Mouse (Mus musculus): Measurements from ENCODE around the gene Rims4. TPM values are rescaled to one million over a fixed set of nuclear protein-coding genes. Genes with fewer than 3 reads are reported as not detected.
A peak's percentile ranks its signal among the peaks of the same experiment; 100 is the strongest.

The Rims4 gene
- polyA plus RNA-seq, 1 experiment from 2014 or later: 1.7 TPM

DNA sequence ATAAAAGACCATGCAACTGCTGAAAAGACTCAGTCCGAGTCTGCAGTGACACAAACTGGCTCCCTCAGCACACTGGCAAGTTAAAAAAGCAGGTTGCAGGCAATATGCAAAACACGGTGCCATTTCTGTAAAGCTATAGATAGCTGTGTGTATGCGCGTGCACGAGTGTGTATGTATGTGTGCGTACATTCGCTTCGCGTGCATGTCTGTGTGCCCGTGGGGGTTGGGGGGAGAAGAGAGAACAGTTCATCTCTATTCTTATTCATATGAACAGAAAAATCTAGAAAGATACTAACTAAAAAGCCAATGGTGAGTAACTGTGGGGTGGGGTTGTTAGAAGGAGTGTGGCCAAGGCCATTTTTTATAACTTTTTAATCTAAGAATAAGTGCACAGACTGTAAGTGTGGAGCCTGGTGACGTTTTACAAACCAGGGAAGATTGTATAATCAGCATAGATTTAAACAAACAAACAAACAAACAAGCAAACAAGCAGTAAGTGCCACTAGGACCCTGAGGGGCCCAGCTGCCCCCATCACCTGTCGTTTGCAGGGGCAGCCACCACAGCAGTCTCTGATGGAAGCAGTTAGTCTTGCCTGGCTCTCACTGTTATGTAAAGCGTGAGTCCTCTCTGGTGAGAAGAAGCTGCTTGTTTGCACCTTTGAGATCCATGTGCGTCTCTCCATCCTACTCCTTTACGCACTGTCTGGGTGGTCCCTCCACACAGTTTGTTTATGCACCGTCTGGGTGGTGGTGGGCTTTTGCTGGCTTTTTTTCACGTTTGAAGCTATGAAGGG, 35.4 kb downstream of the Rims4 start:
- ATAC-seq (no peak), DNase-seq (ENCODE audit: low spot score) (no peak)
- H3K9me3 ChIP-seq (replicated peaks; ENCODE audit: control insufficient read depth, low read length): no peaks in the 10 kb centered on the region
- H3K27ac ChIP-seq (ENCODE audit: low read depth, low read length): no peak overlapping the region
- H3K4me3 ChIP-seq (ENCODE audit: low read depth, low read length): no peak overlapping the region
- H3K36me3 ChIP-seq (ENCODE audit: control insufficient read depth, insufficient read depth, low read length): no peaks in the 10 kb centered on the region
- no peak overlapping the region for H3K9ac ChIP-seq (ENCODE audit: low read length)
- WGBS: 73% methylated on average over 17 of the region's 17 CpGs
- no peaks in the 10 kb centered on the region for H3K27me3 ChIP-seq (replicated peaks; ENCODE audit: control insufficient read depth, insufficient read depth, low read length)
- no peaks in the 10 kb centered on the region for H3K4me1 ChIP-seq (ENCODE audit: control insufficient read depth, insufficient read depth, low read length)
- H3K4me2 ChIP-seq (ENCODE audit: low read length): no peak overlapping the region

DNA sequence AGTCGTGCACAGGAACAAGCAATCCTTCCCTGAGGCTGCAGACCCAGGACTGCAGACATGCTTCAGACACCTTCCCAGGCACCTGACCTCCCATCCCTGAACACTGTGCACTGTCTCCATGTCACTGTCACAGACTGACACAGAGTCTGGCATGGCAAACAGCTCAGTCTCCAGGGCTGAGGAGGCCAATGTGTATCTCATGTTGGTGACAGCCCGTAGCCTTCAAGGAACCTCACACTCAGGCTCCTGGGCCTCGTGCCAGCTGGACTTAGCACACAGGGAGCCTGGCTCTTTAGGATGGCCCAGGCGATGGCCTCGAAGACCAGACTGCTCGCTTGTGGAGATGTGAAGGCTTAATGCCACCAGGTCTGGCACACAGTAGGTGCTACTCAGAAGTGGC, 37.6 kb downstream of the Rims4 start:
- ATAC-seq: no peak
- Histone ChIP-seq H3K4me2 (ENCODE audit: low read length) (no peak overlapping the region), H3K9me3 (replicated peaks; ENCODE audit: control insufficient read depth, low read length) (no peaks in the 10 kb centered on the region), H3K27ac (ENCODE audit: low read depth, low read length) (no peak overlapping the region), H3K27me3 (replicated peaks; ENCODE audit: control insufficient read depth, insufficient read depth, low read length) (no peaks in the 10 kb centered on the region), H3K36me3 (ENCODE audit: control insufficient read depth, insufficient read depth, low read length) (no peaks in the 10 kb centered on the region), H3K4me3 (ENCODE audit: low read depth, low read length) (no peak overlapping the region), H3K4me1 (ENCODE audit: control insufficient read depth, insufficient read depth, low read length) (peaks cover 3% of the 10 kb centered on the region; the same call in 1 of the 2 replicates), H3K9ac (ENCODE audit: low read length) (no peak overlapping the region)
- no peak for DNase-seq (ENCODE audit: low spot score)
- WGBS: 83% methylated on average over 6 of the region's 6 CpGs

DNA sequence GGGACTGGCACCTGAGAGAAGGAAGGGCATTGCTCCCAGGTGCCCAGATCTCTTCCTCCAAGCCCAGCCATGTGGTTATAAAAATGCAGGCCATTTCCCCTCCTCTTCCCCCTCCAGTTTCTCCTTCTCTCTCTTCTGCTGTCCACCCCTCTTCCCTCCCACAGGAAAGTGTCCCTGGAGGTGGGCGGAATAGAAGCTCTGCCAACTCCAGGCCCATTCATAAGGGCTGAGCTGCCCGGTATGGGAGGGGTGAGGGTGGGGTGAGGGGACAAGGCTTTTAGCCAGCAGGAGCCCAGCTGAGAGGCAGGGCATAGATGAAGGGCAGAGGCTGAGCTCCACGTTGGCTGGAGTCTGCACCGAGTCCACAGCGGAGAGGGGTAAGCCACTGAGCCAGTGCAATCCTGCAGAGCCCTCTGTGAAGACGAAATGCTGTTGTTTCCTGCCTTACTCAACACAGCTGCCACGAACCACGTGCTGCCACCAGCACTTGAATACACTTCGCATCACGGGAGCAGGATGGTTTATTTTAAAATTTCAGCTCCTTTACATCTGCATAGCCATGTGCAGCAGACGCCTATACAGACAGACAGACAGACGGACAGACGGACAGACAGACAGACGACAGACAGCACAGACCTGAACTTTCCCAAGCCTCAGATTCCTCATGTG, 41.5 kb downstream of the Rims4 start:
- Histone ChIP-seq H3K27ac (ENCODE audit: low read depth, low read length) (no peak overlapping the region), H3K9me3 (replicated peaks; ENCODE audit: control insufficient read depth, low read length) (no peaks in the 10 kb centered on the region), H3K4me1 (ENCODE audit: control insufficient read depth, insufficient read depth, low read length) (peaks cover 15% of the 10 kb centered on the region), H3K4me2 (ENCODE audit: low read length) (no peak overlapping the region), H3K9ac (ENCODE audit: low read length) (no peak overlapping the region), H3K4me3 (ENCODE audit: low read depth, low read length) (no peak overlapping the region), H3K36me3 (ENCODE audit: control insufficient read depth, insufficient read depth, low read length) (no peaks in the 10 kb centered on the region), H3K27me3 (replicated peaks; ENCODE audit: control insufficient read depth, insufficient read depth, low read length) (no peaks in the 10 kb centered on the region)
- ATAC-seq: no peak
- WGBS: 65% methylated on average over 14 of the region's 14 CpGs
- DNase-seq (ENCODE audit: low spot score): no peak

DNA sequence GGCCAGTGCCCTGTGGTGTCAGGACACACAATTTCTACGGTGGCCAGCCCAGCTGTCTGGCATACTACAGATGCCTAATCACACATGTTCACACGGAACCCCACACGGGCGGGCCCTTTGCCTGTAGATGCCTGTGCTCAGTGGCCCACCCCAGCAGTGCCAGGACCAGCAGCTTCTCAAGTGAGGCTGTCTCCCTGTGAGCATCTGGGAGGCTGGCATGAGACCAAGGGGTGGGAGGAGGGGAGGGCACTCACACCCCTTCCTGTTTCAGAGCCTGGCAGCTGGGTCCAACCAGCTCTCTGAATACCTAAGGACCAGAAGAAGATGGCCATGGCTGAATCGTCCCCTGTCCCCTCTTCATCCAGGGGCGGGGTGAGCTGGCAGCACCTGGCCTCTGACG, 43.0 kb downstream of the Rims4 start:
- H3K27me3 ChIP-seq (replicated peaks; ENCODE audit: control insufficient read depth, insufficient read depth, low read length): no peaks in the 10 kb centered on the region
- ATAC-seq (peak; percentile 84), DNase-seq (ENCODE audit: low spot score) (peak; percentile 75)
- peaks cover 15% of the 10 kb centered on the region for H3K4me1 ChIP-seq (ENCODE audit: control insufficient read depth, insufficient read depth, low read length)
- no peak overlapping the region for H3K9ac ChIP-seq (ENCODE audit: low read length)
- no peaks in the 10 kb centered on the region for H3K9me3 ChIP-seq (replicated peaks; ENCODE audit: control insufficient read depth, low read length)
- H3K36me3 ChIP-seq (ENCODE audit: control insufficient read depth, insufficient read depth, low read length): no peaks in the 10 kb centered on the region
- H3K27ac ChIP-seq (ENCODE audit: low read depth, low read length): no peak overlapping the region
- H3K4me3 ChIP-seq (ENCODE audit: low read depth, low read length): no peak overlapping the region
- WGBS: 57% methylated on average over 7 of the region's 7 CpGs
- H3K4me2 ChIP-seq (ENCODE audit: low read length): no peak overlapping the region

DNA sequence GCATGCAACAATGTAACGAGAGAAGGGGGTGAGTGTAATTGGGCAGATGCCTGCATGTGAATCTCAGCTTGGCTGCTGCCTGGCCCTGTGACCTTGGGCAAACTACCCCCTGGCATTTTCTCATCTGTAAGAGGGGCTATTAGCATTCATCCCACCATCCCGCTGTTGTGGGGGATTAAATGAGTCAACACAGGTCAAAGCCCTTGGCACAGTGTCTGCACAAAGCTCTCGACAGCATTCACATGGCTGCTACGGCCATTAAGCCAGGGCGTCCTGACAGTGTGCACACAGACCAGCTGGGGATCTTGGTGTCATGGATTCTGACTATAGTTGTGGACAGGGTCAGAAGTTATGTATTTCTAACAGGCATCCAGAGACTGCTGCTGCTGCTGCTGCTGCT, 43.6 kb downstream of the Rims4 start:
- 0 out of 2 replicates have a peak, but pooled peaks have one; percentile 30 for ATAC-seq
- Histone ChIP-seq H3K27ac (ENCODE audit: low read depth, low read length) (no peak overlapping the region), H3K4me1 (ENCODE audit: control insufficient read depth, insufficient read depth, low read length) (peaks cover 15% of the 10 kb centered on the region), H3K4me3 (ENCODE audit: low read depth, low read length) (no peak overlapping the region), H3K36me3 (ENCODE audit: control insufficient read depth, insufficient read depth, low read length) (no peaks in the 10 kb centered on the region), H3K4me2 (ENCODE audit: low read length) (no peak overlapping the region), H3K9me3 (replicated peaks; ENCODE audit: control insufficient read depth, low read length) (no peaks in the 10 kb centered on the region), H3K9ac (ENCODE audit: low read length) (no peak overlapping the region), H3K27me3 (replicated peaks; ENCODE audit: control insufficient read depth, insufficient read depth, low read length) (0 out of 2 replicates have a peak, but pooled peaks cover 3% of the 10 kb centered on the region)
- WGBS: 24% methylated on average over 5 of the region's 5 CpGs
- DNase-seq (ENCODE audit: low spot score): peak; percentile 37

DNA sequence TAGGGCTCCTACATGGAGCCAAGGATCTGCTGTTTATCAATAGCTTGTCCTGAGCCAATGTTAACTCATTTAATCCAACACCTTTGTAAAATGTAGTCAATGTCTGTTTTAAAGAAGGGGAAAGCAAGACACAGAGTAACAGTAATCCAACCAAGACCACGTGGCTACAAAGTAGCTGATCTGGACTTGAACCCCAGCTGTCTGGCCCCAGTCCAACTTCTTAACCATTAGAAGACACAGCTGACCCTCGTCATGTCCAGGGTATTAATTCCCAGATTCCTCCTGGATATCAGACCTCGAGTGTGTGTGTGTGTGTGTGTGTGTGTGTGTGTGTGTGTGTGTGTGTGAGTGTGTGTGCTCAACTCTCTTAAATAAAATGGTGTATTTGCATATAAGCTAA, 46.6 kb downstream of the Rims4 start:
- DNase-seq (ENCODE audit: low spot score): no peak
- no peak overlapping the region for H3K4me2 ChIP-seq (ENCODE audit: low read length)
- H3K27me3 ChIP-seq (replicated peaks; ENCODE audit: control insufficient read depth, insufficient read depth, low read length): 0 out of 2 replicates have a peak, but pooled peaks cover 3% of the 10 kb centered on the region
- 60% methylated on average over 3 of the region's 3 CpGs for WGBS
- H3K4me3 ChIP-seq (ENCODE audit: low read depth, low read length): no peak overlapping the region
- H3K27ac ChIP-seq (ENCODE audit: low read depth, low read length): no peak overlapping the region
- H3K36me3 ChIP-seq (ENCODE audit: control insufficient read depth, insufficient read depth, low read length): no peaks in the 10 kb centered on the region
- peaks cover 15% of the 10 kb centered on the region for H3K4me1 ChIP-seq (ENCODE audit: control insufficient read depth, insufficient read depth, low read length)
- no peaks in the 10 kb centered on the region for H3K9me3 ChIP-seq (replicated peaks; ENCODE audit: control insufficient read depth, low read length)
- no peak overlapping the region for H3K9ac ChIP-seq (ENCODE audit: low read length)
- ATAC-seq: no peak

DNA sequence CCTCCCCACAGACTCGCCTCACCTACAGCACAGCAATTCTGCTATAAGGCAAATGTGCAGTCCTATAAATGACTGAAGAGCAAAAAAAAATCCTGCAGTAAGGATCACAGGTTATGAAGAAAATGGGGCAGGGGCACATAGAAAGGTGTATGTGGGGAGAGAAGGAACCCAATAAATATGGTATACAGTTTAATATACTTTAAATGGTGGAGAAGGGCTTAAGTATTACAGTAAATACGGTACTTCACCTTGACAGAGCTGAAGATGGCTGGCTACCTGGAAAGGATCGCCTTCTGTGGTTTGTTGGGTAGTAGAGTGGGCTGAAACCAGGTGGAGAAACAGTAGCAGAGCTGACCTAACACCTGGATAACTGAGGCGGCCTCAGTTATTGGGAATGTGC, 47.2 kb downstream of the Rims4 start:
- ATAC-seq: no peak
- no peak for DNase-seq (ENCODE audit: low spot score)
- Histone ChIP-seq H3K9ac (ENCODE audit: low read length) (no peak overlapping the region), H3K4me2 (ENCODE audit: low read length) (no peak overlapping the region), H3K4me3 (ENCODE audit: low read depth, low read length) (no peak overlapping the region), H3K4me1 (ENCODE audit: control insufficient read depth, insufficient read depth, low read length) (peaks cover 14% of the 10 kb centered on the region), H3K27me3 (replicated peaks; ENCODE audit: control insufficient read depth, insufficient read depth, low read length) (0 out of 2 replicates have a peak, but pooled peaks cover 3% of the 10 kb centered on the region), H3K27ac (ENCODE audit: low read depth, low read length) (no peak overlapping the region), H3K9me3 (replicated peaks; ENCODE audit: control insufficient read depth, low read length) (no peaks in the 10 kb centered on the region), H3K36me3 (ENCODE audit: control insufficient read depth, insufficient read depth, low read length) (no peaks in the 10 kb centered on the region)
- WGBS: 76% methylated on average over 4 of the region's 4 CpGs

DNA sequence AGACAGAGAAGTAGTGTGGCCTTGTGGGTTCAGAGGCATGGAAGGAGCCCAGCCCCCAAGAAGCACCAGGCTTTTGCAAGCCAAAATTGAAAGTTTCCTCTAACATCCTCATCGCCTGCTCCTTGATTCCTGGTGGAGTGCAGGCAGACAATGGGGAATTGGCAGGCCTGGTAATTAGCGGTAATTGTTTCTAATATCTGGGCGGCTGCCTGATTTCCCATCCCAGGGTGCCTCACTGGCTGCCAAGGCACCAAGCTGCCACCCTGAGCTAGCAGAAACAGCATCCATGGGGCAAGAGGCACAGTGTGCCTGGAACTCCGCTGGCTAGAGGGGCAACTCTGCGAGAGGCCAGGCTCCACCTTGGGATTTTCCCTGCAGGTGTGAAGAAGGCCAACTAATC, 48.7 kb downstream of the Rims4 start:
- peak; percentile 63 for DNase-seq (ENCODE audit: low spot score)
- H3K27ac ChIP-seq (ENCODE audit: low read depth, low read length): no peak overlapping the region
- H3K9me3 ChIP-seq (replicated peaks; ENCODE audit: control insufficient read depth, low read length): no peaks in the 10 kb centered on the region
- H3K27me3 ChIP-seq (replicated peaks; ENCODE audit: control insufficient read depth, insufficient read depth, low read length): 0 out of 2 replicates have a peak, but pooled peaks cover 3% of the 10 kb centered on the region
- H3K4me2 ChIP-seq (ENCODE audit: low read length): no peak overlapping the region
- no peak for ATAC-seq
- H3K9ac ChIP-seq (ENCODE audit: low read length): no peak overlapping the region
- peaks cover 2% of the 10 kb centered on the region for H3K4me1 ChIP-seq (ENCODE audit: control insufficient read depth, insufficient read depth, low read length)
- no peak overlapping the region for H3K4me3 ChIP-seq (ENCODE audit: low read depth, low read length)
- H3K36me3 ChIP-seq (ENCODE audit: control insufficient read depth, insufficient read depth, low read length): no peaks in the 10 kb centered on the region
- 42% methylated on average over 5 of the region's 5 CpGs for WGBS

DNA sequence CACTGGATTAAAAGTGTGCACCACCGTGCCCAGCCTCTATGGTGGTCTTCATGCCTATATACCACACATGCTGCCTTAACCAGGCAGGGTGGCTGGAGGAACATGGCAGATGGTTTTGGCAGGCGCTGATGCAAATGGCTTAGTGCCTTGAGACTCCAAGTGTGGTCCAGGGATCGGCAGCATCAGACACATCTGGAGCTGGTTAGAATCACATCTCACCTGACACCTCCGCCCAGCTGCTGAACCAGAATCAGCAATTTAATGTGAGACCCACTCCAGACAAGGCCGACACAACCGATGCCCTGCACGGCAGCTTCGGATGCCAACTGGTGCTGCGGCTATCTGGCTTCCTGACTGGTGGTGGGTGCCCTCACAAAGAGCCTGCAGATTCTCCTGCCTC, 52.4 kb downstream of the Rims4 start:
- H3K27ac ChIP-seq (ENCODE audit: low read depth, low read length): no peak overlapping the region
- H3K27me3 ChIP-seq (replicated peaks; ENCODE audit: control insufficient read depth, insufficient read depth, low read length): 0 out of 2 replicates have a peak, but pooled peaks cover 3% of the 10 kb centered on the region
- H3K9ac ChIP-seq (ENCODE audit: low read length): no peak overlapping the region
- H3K4me2 ChIP-seq (ENCODE audit: low read length): no peak overlapping the region
- H3K36me3 ChIP-seq (ENCODE audit: control insufficient read depth, insufficient read depth, low read length): no peaks in the 10 kb centered on the region
- ATAC-seq (no peak), DNase-seq (ENCODE audit: low spot score) (no peak)
- 94% methylated on average over 9 of the region's 9 CpGs for WGBS
- no peaks in the 10 kb centered on the region for H3K9me3 ChIP-seq (replicated peaks; ENCODE audit: control insufficient read depth, low read length)
- H3K4me3 ChIP-seq (ENCODE audit: low read depth, low read length): no peak overlapping the region
- no peaks in the 10 kb centered on the region for H3K4me1 ChIP-seq (ENCODE audit: control insufficient read depth, insufficient read depth, low read length)

Measured in forebrain, embryonic 14.5 days (tissue).